Mouse (Mus musculus): ENCODE measurements around the gene Anxa2.

DNA sequence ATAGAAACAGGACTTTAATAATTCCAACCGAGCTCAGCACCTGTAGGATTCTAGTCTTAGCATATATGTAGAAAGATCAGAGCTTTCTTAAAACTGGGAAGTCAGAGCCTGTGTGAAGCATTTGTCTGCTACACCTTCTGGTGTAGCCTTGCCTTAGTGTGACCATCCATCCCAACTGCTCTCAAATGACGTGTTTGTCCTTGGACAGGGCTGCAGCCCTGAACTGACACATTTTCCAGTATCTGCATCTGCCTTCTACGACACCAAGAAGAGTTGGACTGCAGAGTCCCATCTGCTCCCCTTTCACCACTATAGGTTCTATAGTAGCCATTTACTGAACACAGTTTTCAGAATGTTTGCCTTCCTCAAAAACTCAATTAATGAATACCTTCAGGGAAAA, 22.9 kb upstream of the Anxa2 start:
- TF ChIP-seq CHD2 (IDR thresholded peaks at IDR 0.05; ENCODE audit: low read depth, low read length) (no peak), ZC3H11A (IDR thresholded peaks at IDR 0.05; ENCODE audit: borderline replicate concordance, low read depth, low read length) (no peak), HCFC1 (IDR thresholded peaks at IDR 0.05; ENCODE audit: borderline replicate concordance, insufficient read depth, low read length) (no peak)
